Comparison of ENCODE assay signal across 10 mouse cellular contexts in genomic region chr8:11701033-11701362, GRCm38 (mm10). TPM values are rescaled to one million over a fixed set of nuclear protein-coding genes. Genes with fewer than 3 reads are reported as not detected.
DNase-seq lines count a peak whose midpoint lies in the region; ATAC-seq and TF ChIP-seq lines count a peak whose summit lies in the region.
"Had no signal": no experiment of that assay in that cellular context is flagged by ENCODE, and none has a peak within 500 bp of the region (broad histone marks: within the 10 kb centered on the region; RNA-seq: fewer than 3 reads in every experiment).

TSS of gene 1700016D06Rik (minus strand) at chr8:11701063.

- 0 out of 2 replicates have a peak within 1 kb of the TSS, but pooled peaks have one; percentile 3 for H3K27ac ChIP-seq in kidney, embryonic 15.5 days
- H3K27ac ChIP-seq in embryonic facial prominence, embryonic 15.5 days (replicated peaks) = no peak within 1 kb of the TSS
- H3K27ac ChIP-seq in intestine, embryonic 16.5 days (ENCODE audit: low read length) = no peak within 1 kb of the TSS

- peaks cover 10% of the 10 kb centered on the region; the same call in 1 of the 2 replicates for H3K27me3 ChIP-seq in kidney, embryonic 15.5 days
- peaks cover 13% of the 10 kb centered on the region; the same call in 1 of the 2 replicates for H3K27me3 ChIP-seq in embryonic facial prominence, embryonic 15.5 days
- H3K27me3 ChIP-seq in intestine, embryonic 16.5 days (replicated peaks; ENCODE audit: control insufficient read depth, insufficient read depth, low read length) = no peaks in the 10 kb centered on the region
- H3K27me3 ChIP-seq in myocyte (ENCODE audit: control insufficient read depth, insufficient read depth, insufficient read length) = no peaks in the 10 kb centered on the region

- no peak within 1 kb of the TSS for H3K9ac ChIP-seq in kidney, embryonic 15.5 days
- peak within 1 kb of the TSS; percentile 21; the same call in 1 of the 2 replicates for H3K9ac ChIP-seq in embryonic facial prominence, embryonic 15.5 days
- H3K9ac ChIP-seq in intestine, embryonic 16.5 days (ENCODE audit: low read depth, low read length) = no peak within 1 kb of the TSS; the same call in 1 of the 2 replicates

- peak within 1 kb of the TSS; percentile 59 for H3K4me2 ChIP-seq in kidney, embryonic 15.5 days
- H3K4me2 ChIP-seq in embryonic facial prominence, embryonic 15.5 days (replicated peaks) = peak within 1 kb of the TSS; percentile 46
- H3K4me2 ChIP-seq in intestine, embryonic 16.5 days (ENCODE audit: low read depth, low read length) = peak within 1 kb of the TSS; percentile 38
- peak within 1 kb of the TSS; percentile 47 for H3K4me2 ChIP-seq in myocyte (ENCODE audit: low read depth)

- peaks cover 13% of the 10 kb centered on the region for H3K4me1 ChIP-seq in kidney, embryonic 15.5 days
- peaks cover 4% of the 10 kb centered on the region; the same call in 1 of the 2 replicates for H3K4me1 ChIP-seq in embryonic facial prominence, embryonic 15.5 days
- H3K4me1 ChIP-seq in intestine, embryonic 16.5 days (ENCODE audit: control insufficient read depth, insufficient read depth, low read length) = peaks cover 11% of the 10 kb centered on the region

- no peaks in the 10 kb centered on the region for H3K9me3 ChIP-seq in kidney, embryonic 15.5 days (replicated peaks)
- no peaks in the 10 kb centered on the region for H3K9me3 ChIP-seq in embryonic facial prominence, embryonic 15.5 days (replicated peaks)
- no peaks in the 10 kb centered on the region; the same call in 1 of the 2 replicates for H3K9me3 ChIP-seq in intestine, embryonic 16.5 days (ENCODE audit: control insufficient read depth, low read length)
- H3K9me3 ChIP-seq: G1E had no signal

- no peaks in the 10 kb centered on the region for H3K79me2 ChIP-seq in myocyte (ENCODE audit: control insufficient read depth, insufficient read depth)

- no peak for ATAC-seq in kidney, embryonic 15.5 days (replicated peaks; ENCODE audit: low FRiP score)
- no peak for ATAC-seq in embryonic facial prominence, embryonic 15.5 days (ENCODE audit: insufficient number of reproducible peaks, low FRiP score, low TSS enrichment, low read depth)
- no peak for ATAC-seq in intestine, embryonic 16.5 days

- H3K36me3 ChIP-seq in kidney, embryonic 15.5 days = no peaks in the 10 kb centered on the region
- no peaks in the 10 kb centered on the region for H3K36me3 ChIP-seq in embryonic facial prominence, embryonic 15.5 days
- no peaks in the 10 kb centered on the region for H3K36me3 ChIP-seq in intestine, embryonic 16.5 days (ENCODE audit: control insufficient read depth, insufficient read depth, low read length)
- no peaks in the 10 kb centered on the region for H3K36me3 ChIP-seq in myocyte (ENCODE audit: control insufficient read depth, insufficient read depth)
- H3K36me3 ChIP-seq: G1E had no signal

- H3ac ChIP-seq in myocyte (ENCODE audit: control insufficient read depth, insufficient read length) = no peak within 1 kb of the TSS

- TF ChIP-seq POLR2A in myocyte (IDR thresholded peaks at IDR 0.05; ENCODE audit: insufficient read length, low read depth) = no peak

- peak within 1 kb of the TSS; percentile 27 for H3K4me3 ChIP-seq in kidney, embryonic 15.5 days (replicated peaks)
- H3K4me3 ChIP-seq in embryonic facial prominence, embryonic 15.5 days (replicated peaks) = peak within 1 kb of the TSS; percentile 22
- H3K4me3 ChIP-seq in intestine, embryonic 16.5 days (ENCODE audit: low read length) = no peak within 1 kb of the TSS; the same call in 1 of the 2 replicates
- H3K4me3 ChIP-seq in myocyte = no peak within 1 kb of the TSS

- 63% methylated on average over 6 of the region's 6 CpGs for WGBS in kidney, embryonic 15.5 days
- WGBS in embryonic facial prominence, embryonic 15.5 days = 53% methylated on average over 6 of the region's 6 CpGs
- WGBS in intestine, embryonic 16.5 days = 46% methylated on average over 6 of the region's 6 CpGs

- no peak for DNase-seq in kidney, postnatal 4 days
- no peak for DNase-seq in thymus, postnatal 36 days
- no peak for DNase-seq in spleen, postnatal 36 days (ENCODE audit: low spot score in 2 of 2)
- no peak for DNase-seq in gastrocnemius, adult 18-20 months (ENCODE audit: low spot score)

TF ChIP-seq in myocyte, 11 proteins besides CTCF, POLR2A, EP300 and RAD21:
- no peak for TF ChIP-seq SRF (IDR thresholded peaks at IDR 0.05; ENCODE audit: control insufficient read depth, insufficient read length, low read depth)
TF ChIP-seq in myocyte: peak in this region for 0.

RNA-seq across cellular contexts. Expression of gene 1700016D06Rik, which starts in this region (rescaled TPM):
- not detected in 2 replicates for polyA plus RNA-seq in kidney, embryonic 15.5 days (2015; fragmentation: Nextera tagmentation; extraction: Ambion mirVana)
- not detected in 2 replicates for polyA plus RNA-seq in embryonic facial prominence, embryonic 15.5 days (2015; fragmentation: Nextera tagmentation; extraction: Ambion mirVana)
- polyA plus RNA-seq in intestine, embryonic 16.5 days (2015; fragmentation: Nextera tagmentation; extraction: Ambion mirVana) = not detected in 2 replicates
- 0.30 TPM for polyA plus RNA-seq in myocyte (2012; fragmentation: generic; extraction: Trizol)
- total RNA-seq in gastrocnemius, adult 18-20 months (2021) = not detected
- total RNA-seq: left cerebral cortex, postnatal 25 days had no signal
- polyA plus RNA-seq: G1E had no signal

Comparison
In these comparisons a context has a peak if more than half of its experiments do, and no peak if none do; other contexts are left out.
1. H3K4me3 ChIP-seq: peak in kidney, embryonic 15.5 days (single experiment) and embryonic facial prominence, embryonic 15.5 days (single experiment); none in intestine, embryonic 16.5 days (single experiment) and myocyte (single experiment).
2. Peak in every context shown above with its lines, with median percentiles within 50 percentile points of each other: H3K4me2 ChIP-seq.